Mouse (Mus musculus): ENCODE results near the gene Tnks2. TPM values are rescaled to one million over a fixed set of nuclear protein-coding genes. Genes with fewer than 3 reads are reported as not detected.
A peak's percentile ranks its signal among the peaks of the same experiment; 100 is the strongest.

Tnks2 gene
- polyA plus RNA-seq, 1 experiment = 46.8 TPM

DNA sequence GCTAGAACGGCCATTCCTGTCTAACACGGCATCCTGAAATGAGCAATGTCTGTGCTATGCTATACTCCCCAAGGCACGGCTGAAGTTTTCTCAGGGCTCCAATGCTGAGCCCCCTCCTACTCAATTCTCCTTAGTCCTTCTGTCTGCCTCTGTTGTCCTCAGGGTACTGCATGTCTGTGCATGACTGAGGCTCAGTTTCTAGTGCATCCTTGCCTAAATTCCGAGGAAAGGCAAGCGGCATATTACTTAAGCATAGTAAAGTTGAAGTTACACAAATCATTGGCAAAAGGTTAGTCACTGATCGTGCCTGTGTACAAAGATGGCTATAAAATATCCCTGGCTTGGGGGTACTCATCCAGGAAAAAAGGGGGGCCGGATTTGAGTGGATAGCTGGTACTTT, 79.0 kb downstream of the Tnks2 start:
- peaks cover 8% of the 10 kb centered on the region for H3K4me1 ChIP-seq (ENCODE audit: control insufficient read depth, insufficient read depth, low read length)
- H3K4me3 ChIP-seq (ENCODE audit: insufficient read depth, low read length) = no peak overlapping the region
- no peak overlapping the region for H3K27ac ChIP-seq (ENCODE audit: insufficient read depth, low read depth, low read length)
- no peak for TF ChIP-seq POLR2A (IDR thresholded peaks at IDR 0.05; ENCODE audit: borderline replicate concordance, low read depth, low read length)

- TF ChIP-seq POLR2A (IDR thresholded peaks at IDR 0.05; ENCODE audit: borderline replicate concordance, low read depth, low read length) (no peak), CTCF (IDR thresholded peaks at IDR 0.05; ENCODE audit: low read depth, low read length) (no peak)
- Histone ChIP-seq H3K4me1 (ENCODE audit: control insufficient read depth, insufficient read depth, low read length) (peaks cover 8% of the 10 kb centered on the region), H3K27ac (ENCODE audit: insufficient read depth, low read depth, low read length) (no peak overlapping the region), H3K4me3 (ENCODE audit: insufficient read depth, low read length) (no peak overlapping the region)
These were observed 82.2 kb downstream of the Tnks2 start for GRCm38 (mm10) chr19:36916206-36916605.

- TF ChIP-seq POLR2A (IDR thresholded peaks at IDR 0.05; ENCODE audit: borderline replicate concordance, low read depth, low read length) = no peak
- no peak for TF ChIP-seq CTCF (IDR thresholded peaks at IDR 0.05; ENCODE audit: low read depth, low read length)
- peaks cover 8% of the 10 kb centered on the region for H3K4me1 ChIP-seq (ENCODE audit: control insufficient read depth, insufficient read depth, low read length)
- no peak overlapping the region for H3K4me3 ChIP-seq (ENCODE audit: insufficient read depth, low read length)
- H3K27ac ChIP-seq (ENCODE audit: insufficient read depth, low read depth, low read length) = no peak overlapping the region
These were observed 82.9 kb downstream of the Tnks2 start for GRCm38 (mm10) chr19:36916876-36917389.

- peak overlapping the region; percentile 88 for H3K4me3 ChIP-seq (ENCODE audit: insufficient read depth, low read length)
- H3K27ac ChIP-seq (ENCODE audit: insufficient read depth, low read depth, low read length) = peak overlapping the region; percentile 58
- peaks cover 8% of the 10 kb centered on the region for H3K4me1 ChIP-seq (ENCODE audit: control insufficient read depth, insufficient read depth, low read length)
- TF ChIP-seq POLR2A (IDR thresholded peaks at IDR 0.05; ENCODE audit: borderline replicate concordance, low read depth, low read length) (no peak), CTCF (IDR thresholded peaks at IDR 0.05; ENCODE audit: low read depth, low read length) (0 out of 2 replicates have a peak, but pooled peaks have one; percentile 17)
These were observed 84.6 kb downstream of the Tnks2 start for GRCm38 (mm10) chr19:36918441-36919301.

GRCm38 (mm10) chr19:36919466-36919865, 85.4 kb downstream of the Tnks2 start, which contains the start of gene Fgfbp3:
TSS of gene Fgfbp3 (minus strand) at chr19:36919615.
- no peak for TF ChIP-seq POLR2A (IDR thresholded peaks at IDR 0.05; ENCODE audit: borderline replicate concordance, low read depth, low read length)
- no peak for TF ChIP-seq CTCF (IDR thresholded peaks at IDR 0.05; ENCODE audit: low read depth, low read length)
- H3K27ac ChIP-seq (ENCODE audit: insufficient read depth, low read depth, low read length) = peak within 1 kb of the TSS; percentile 58
- peak within 1 kb of the TSS; percentile 88 for H3K4me3 ChIP-seq (ENCODE audit: insufficient read depth, low read length)
- H3K4me1 ChIP-seq (ENCODE audit: control insufficient read depth, insufficient read depth, low read length) = peaks cover 8% of the 10 kb centered on the region

GRCm38 (mm10) chr19:36922015-36922414, 88.0 kb downstream of the Tnks2 start:
- H3K4me3 ChIP-seq (ENCODE audit: insufficient read depth, low read length) = no peak overlapping the region
- H3K4me1 ChIP-seq (ENCODE audit: control insufficient read depth, insufficient read depth, low read length) = peaks cover 2% of the 10 kb centered on the region
- no peak overlapping the region for H3K27ac ChIP-seq (ENCODE audit: insufficient read depth, low read depth, low read length)
- TF ChIP-seq POLR2A (IDR thresholded peaks at IDR 0.05; ENCODE audit: borderline replicate concordance, low read depth, low read length) (no peak), CTCF (IDR thresholded peaks at IDR 0.05; ENCODE audit: low read depth, low read length) (no peak)

- Histone ChIP-seq H3K27ac (ENCODE audit: insufficient read depth, low read depth, low read length) (no peak overlapping the region), H3K4me1 (ENCODE audit: control insufficient read depth, insufficient read depth, low read length) (peaks cover 2% of the 10 kb centered on the region), H3K4me3 (ENCODE audit: insufficient read depth, low read length) (no peak overlapping the region)
- no peak for TF ChIP-seq POLR2A (IDR thresholded peaks at IDR 0.05; ENCODE audit: borderline replicate concordance, low read depth, low read length)
- no peak for TF ChIP-seq CTCF (IDR thresholded peaks at IDR 0.05; ENCODE audit: low read depth, low read length)
These were observed 88.9 kb downstream of the Tnks2 start for GRCm38 (mm10) chr19:36922936-36923335.

DNA sequence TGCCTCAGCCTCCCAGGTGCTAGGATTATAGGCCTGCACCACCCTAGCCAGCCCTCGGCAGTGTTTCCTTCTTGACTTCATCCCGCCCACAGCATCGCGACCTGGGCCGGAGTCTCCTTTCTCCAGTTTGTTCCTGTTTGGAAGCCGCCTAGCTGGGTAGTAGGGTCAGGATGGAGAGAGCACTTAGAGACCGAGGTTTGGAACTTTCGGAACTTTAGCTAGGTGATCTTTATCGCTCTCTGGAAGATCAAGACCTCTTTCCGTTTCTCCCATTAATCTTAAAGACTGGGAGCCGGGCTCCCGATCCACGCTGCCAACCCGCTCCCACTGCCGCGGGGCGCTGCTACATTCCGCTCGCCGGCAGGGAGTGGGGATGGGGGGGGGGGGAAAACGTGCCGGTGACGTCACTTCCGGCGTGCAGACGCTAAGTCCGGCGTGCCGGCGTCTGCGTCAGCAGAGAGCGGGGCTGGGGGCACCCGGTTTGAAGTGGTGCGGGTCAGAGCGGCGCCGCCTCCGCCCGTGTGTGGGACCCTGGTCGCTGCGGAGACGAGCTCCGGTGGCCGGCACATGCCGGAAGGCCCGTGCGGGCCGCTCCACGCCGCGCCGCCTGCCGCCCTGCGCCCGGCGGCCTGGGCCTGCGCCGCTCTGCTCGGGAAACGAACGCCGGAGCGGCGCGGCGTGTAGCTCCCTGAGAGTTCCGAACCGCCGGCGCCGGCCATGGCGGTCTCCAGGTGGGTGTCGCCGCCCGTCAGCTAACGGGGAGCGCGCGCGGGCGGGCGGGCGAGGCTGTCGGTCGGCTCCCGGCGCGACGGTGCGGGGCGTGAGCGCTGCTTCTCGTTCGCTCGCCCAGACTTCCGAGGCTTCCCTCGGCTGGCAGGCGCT, 91.9 kb downstream of the Tnks2 start, which contains the start of gene Btaf1:
TSS of gene Btaf1 (plus strand) at position 409 of the 882 bp plus-strand sequence.
- Histone ChIP-seq H3K4me3 (ENCODE audit: insufficient read depth, low read length) (peak within 1 kb of the TSS; percentile 94), H3K4me1 (ENCODE audit: control insufficient read depth, insufficient read depth, low read length) (peaks cover 18% of the 10 kb centered on the region), H3K27ac (ENCODE audit: insufficient read depth, low read depth, low read length) (peak within 1 kb of the TSS; percentile 82)
- TF ChIP-seq POLR2A (IDR thresholded peaks at IDR 0.05; ENCODE audit: borderline replicate concordance, low read depth, low read length) (peak; percentile 31; the same call in 1 of the 2 replicates), CTCF (IDR thresholded peaks at IDR 0.05; ENCODE audit: low read depth, low read length) (no peak)

- no peak for TF ChIP-seq POLR2A (IDR thresholded peaks at IDR 0.05; ENCODE audit: borderline replicate concordance, low read depth, low read length)
- Histone ChIP-seq H3K4me3 (ENCODE audit: insufficient read depth, low read length) (peak overlapping the region; percentile 94), H3K4me1 (ENCODE audit: control insufficient read depth, insufficient read depth, low read length) (peaks cover 24% of the 10 kb centered on the region), H3K27ac (ENCODE audit: insufficient read depth, low read depth, low read length) (peak overlapping the region; percentile 82)
These were observed 92.7 kb downstream of the Tnks2 start for GRCm38 (mm10) chr19:36926553-36927236.
